Mouse (Mus musculus) hindbrain, embryonic 15.5 days (tissue): ENCODE measurements around the gene Scp2. TPM values are rescaled to one million over a fixed set of nuclear protein-coding genes. Genes with fewer than 3 reads are reported as not detected.
"Not testable (repeated sequence)": the region's sequence is repeated elsewhere in the genome, so short reads cannot be mapped to it uniquely, and the experiment has no call there.

Experiments used
- ATAC-seq: fragments of 200-750 bp; cut with Nextera tagmentation; 2 replicates; pipeline ENCODE4 v1.8.0; 2017; ENCODE audit warnings: low read depth, moderate number of reproducible peaks, moderate TSS enrichment; ENCODE audit not compliant: low FRiP score
- H3K27ac ChIP-seq: fragments of 300-500 bp; sonication (generic); replicated peaks from 2 replicates; pipeline ENCODE4 v1.5.1; 2015; ENCODE audit warnings: mild to moderate bottlenecking, inconsistent platforms
- H3K27me3 ChIP-seq: fragments of 300-500 bp; sonication (generic); 2 replicates; pipeline ENCODE4 v1.6.1; 2015; ENCODE audit warnings: control low read depth, inconsistent platforms
- H3K36me3 ChIP-seq: fragments of 300-500 bp; sonication (generic); 2 replicates; pipeline ENCODE4 v1.6.1; 2015; ENCODE audit warnings: control low read depth, inconsistent platforms
- H3K4me1 ChIP-seq: fragments of 300-500 bp; sonication (generic); replicated peaks from 2 replicates; pipeline ENCODE4 v1.6.1; 2015; ENCODE audit warnings: control low read depth, inconsistent platforms
- H3K4me2 ChIP-seq: fragments of 300-500 bp; sonication (generic); 2 replicates; pipeline ENCODE4 v1.6.1; 2015; ENCODE audit warnings: moderate library complexity, mild to moderate bottlenecking, inconsistent platforms
- H3K4me3 ChIP-seq: fragments of 300-500 bp; sonication (generic); 2 replicates; pipeline ENCODE4 v1.5.1; 2015; ENCODE audit warnings: mild to moderate bottlenecking, inconsistent platforms
- H3K9ac ChIP-seq: fragments of 300-500 bp; sonication (generic); 2 replicates; pipeline ENCODE4 v1.6.1; 2015; ENCODE audit warnings: inconsistent platforms
- H3K9me3 ChIP-seq: fragments of 300-500 bp; sonication (generic); 2 replicates; pipeline ENCODE4 v1.6.1; 2016; ENCODE audit warnings: control low read depth, inconsistent platforms
- WGBS: fragments of 180-500 bp; shearing (Covaris S2); methylation state at CpG from one replicate; pipeline ENCODE4 v1.1.7; 2015; 5-methylcytosine and 5-hydroxymethylcytosine counted together
- polyA plus RNA-seq: library from polyadenylated mRNA; unstranded; fragments of >200 nt; fragmentation: Nextera tagmentation; extraction: Ambion mirVana; gene quantifications from 2 replicates; pipeline ENCODE4 v1.2.1, GENCODE M21; 2015

Gene Scp2
- polyA plus RNA-seq, 1 experiment from 2014 or later, result 218 TPM

DNA sequence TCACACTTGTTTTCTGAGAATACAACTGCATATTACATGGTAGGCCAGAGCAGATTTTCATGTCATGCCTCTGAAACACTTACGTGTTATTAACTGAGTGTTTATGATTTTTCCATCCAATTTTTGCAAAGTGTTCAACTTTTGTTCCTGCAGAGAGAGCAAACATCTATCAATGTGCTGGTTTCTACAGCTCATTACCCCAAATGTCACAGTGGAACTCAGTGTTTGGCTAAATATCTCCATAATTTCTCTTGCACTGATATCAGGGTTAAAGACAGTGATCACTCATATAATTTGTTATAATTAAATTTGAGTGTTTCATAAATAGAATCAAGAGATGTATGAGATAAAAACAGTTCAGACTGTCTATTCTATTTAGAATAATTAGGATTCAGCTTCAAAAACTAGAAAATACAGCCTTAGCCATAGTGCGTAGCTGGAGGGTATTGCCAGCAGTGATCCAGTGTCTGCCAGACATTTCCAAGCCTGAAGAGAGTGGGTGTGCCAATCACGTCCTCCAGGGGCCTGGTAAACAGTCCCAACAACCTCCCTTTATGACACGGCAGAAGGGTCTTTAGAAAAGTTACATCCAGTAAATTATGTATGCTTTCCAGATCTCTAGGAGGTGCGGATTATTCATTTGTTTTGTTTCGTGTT lies 51.9 kb downstream of the Scp2 start:
- WGBS, result 79% methylated on average over 6 of the region's 6 CpGs

DNA sequence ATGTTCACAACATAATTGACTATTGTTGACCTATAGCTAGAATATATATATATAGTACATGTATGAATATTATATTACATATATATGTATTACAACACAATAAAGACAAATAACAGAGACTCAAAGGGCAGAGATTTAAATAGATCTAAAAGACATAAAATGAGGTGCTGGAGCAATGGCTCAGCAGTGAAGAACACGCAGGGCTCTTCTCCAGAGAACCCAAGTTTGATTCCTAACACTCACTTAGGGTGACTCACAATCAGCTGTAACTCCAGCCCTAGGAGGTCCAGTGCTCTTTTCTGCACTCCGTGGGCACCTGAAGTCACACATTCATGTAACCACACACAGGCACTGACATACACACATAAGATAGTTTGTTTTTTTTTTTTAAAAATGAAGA lies 60.8 kb downstream of the Scp2 start:
- H3K9ac ChIP-seq, result no peak overlapping the region
- 98% methylated on average over 2 of the region's 2 CpGs for WGBS
- no peaks in the 10 kb centered on the region for H3K36me3 ChIP-seq
- H3K27me3 ChIP-seq, result no peaks in the 10 kb centered on the region
- no peak for ATAC-seq
- no peak overlapping the region for H3K4me3 ChIP-seq
- H3K4me1 ChIP-seq, result no peaks in the 10 kb centered on the region
- H3K4me2 ChIP-seq, result no peak overlapping the region
- no peaks in the 10 kb centered on the region for H3K9me3 ChIP-seq
- no peak overlapping the region for H3K27ac ChIP-seq

More for the DNA sequence above, 51.9 kb downstream of the Scp2 start:
- Histone ChIP-seq H3K9me3 (no peaks in the 10 kb centered on the region), H3K4me1 (no peaks in the 10 kb centered on the region), H3K4me3 (no peak overlapping the region), H3K4me2 (no peak overlapping the region), H3K9ac (no peak overlapping the region), H3K27me3 (no peaks in the 10 kb centered on the region), H3K36me3 (0 out of 2 replicates have a peak, but pooled peaks cover 21% of the 10 kb centered on the region), H3K27ac (no peak overlapping the region)
- no peak for ATAC-seq

DNA sequence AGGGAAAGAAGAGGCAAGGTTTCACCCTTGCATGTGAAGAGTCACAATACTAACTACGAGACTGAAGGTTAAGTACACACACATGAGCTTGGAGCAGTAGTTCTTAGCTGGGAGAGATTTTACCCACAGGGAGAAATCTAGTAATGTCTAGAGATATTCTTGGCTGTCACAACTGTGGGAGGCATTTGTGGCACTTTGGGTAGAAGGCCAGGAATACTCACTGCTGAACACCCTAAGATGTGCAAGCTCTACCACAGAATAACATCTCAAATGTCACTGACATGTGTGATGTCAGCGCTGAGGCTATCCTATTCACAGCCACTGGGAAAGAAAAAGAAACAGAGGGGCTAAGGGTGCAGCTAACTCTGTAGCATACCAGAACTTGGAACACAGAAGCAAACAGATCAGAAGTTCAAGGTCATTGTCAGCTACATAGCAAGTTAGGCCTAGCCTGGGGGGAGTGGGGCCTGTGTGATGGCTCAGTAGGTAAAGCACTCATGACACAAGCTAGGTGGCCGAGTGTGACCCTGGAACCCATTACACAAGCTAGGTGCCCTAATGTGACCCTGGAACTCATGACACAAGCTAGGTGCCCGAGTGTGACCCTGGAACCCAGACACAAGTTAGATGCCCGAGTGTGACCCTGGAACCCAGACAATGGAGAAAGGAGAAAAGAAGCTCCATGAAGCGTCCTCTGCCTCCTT lies 61.6 kb downstream of the Scp2 start:
- H3K27ac ChIP-seq, result no peak overlapping the region
- ATAC-seq, result no peak
- no peaks in the 10 kb centered on the region for H3K27me3 ChIP-seq
- no peak overlapping the region for H3K4me2 ChIP-seq
- no peaks in the 10 kb centered on the region for H3K36me3 ChIP-seq
- no peaks in the 10 kb centered on the region for H3K9me3 ChIP-seq
- 82% methylated on average over 6 of the region's 6 CpGs for WGBS
- no peaks in the 10 kb centered on the region for H3K4me1 ChIP-seq
- no peak overlapping the region for H3K9ac ChIP-seq
- no peak overlapping the region for H3K4me3 ChIP-seq

DNA sequence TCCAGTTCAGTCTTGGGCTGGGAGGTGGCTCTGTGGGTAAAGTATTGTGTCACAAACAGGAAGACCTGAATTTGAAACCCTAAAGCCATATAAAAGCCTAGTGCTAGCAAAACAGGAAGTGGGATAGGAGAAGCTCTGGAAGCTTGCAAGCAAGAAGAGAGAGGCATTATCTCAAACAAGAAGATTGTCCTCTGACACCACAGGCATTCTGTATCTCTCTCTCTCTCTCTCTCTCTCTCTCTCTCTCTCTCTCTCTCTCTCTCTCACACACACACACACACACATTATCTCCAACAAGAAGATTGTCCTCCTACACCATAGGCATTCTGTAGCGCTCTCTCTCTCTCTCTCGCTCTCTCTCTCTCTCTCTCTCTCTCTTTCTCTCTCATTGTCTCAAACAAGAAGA lies 62.4 kb downstream of the Scp2 start:
- H3K4me3 ChIP-seq, result no peak overlapping the region
- no peaks in the 10 kb centered on the region for H3K4me1 ChIP-seq

DNA sequence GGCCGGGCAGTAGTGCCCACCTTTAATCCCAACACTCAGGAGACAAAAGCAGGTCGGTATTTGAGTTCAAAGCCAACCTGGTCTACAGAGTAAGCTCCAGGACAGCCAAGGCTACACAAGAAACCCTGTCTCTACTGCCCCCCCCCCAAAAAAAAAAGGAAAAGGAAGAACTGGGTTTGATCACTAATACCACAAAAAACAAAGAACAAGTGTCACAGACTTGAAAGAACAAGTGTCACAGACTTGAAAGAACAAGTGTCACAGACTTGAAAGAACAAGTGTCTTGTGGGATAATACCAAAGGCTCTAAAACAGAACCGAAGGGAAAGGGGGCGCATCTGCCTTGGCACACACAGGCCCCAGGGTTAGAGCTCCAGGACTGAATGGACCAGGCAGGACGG lies 63.9 kb downstream of the Scp2 start:
- 71% methylated on average over 5 of the region's 5 CpGs for WGBS
- Histone ChIP-seq H3K27ac (no peak overlapping the region), H3K4me2 (no peak overlapping the region), H3K4me1 (no peaks in the 10 kb centered on the region), H3K4me3 (no peak overlapping the region), H3K9me3 (no peaks in the 10 kb centered on the region), H3K27me3 (no peaks in the 10 kb centered on the region), H3K9ac (no peak overlapping the region), H3K36me3 (no peaks in the 10 kb centered on the region)
- ATAC-seq, result no peak

More for the DNA sequence above, 62.4 kb downstream of the Scp2 start:
- H3K4me2 ChIP-seq, result no peak overlapping the region
- no peak overlapping the region for H3K27ac ChIP-seq
- H3K9me3 ChIP-seq, result no peaks in the 10 kb centered on the region
- no peaks in the 10 kb centered on the region for H3K36me3 ChIP-seq
- H3K9ac ChIP-seq, result no peak overlapping the region
- ATAC-seq, result no peak
- WGBS, result 95% methylated on average over 2 of the region's 2 CpGs
- H3K27me3 ChIP-seq, result no peaks in the 10 kb centered on the region

DNA sequence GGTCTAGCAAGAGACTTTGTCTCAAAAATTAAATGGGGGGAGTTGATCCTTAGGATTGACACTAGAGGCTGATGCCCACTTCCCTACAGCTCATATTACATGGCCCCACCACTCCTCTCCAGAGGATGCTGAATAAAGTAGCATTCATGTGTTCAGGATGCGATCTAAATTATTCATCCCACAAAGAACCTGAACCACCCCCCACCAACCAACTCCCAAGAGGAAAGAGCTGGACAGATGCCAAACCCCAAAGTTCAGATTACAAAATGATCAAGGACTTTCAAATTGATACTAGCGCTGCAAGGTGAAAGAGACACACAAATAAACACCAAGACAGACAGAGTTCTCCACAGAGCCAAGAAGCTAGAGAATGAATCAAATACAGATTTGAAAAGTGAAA lies 65.0 kb downstream of the Scp2 start:
- H3K9me3 ChIP-seq, result no peaks in the 10 kb centered on the region
- no peak overlapping the region for H3K4me3 ChIP-seq
- WGBS, result 24% methylated on average over 2 of the region's 2 CpGs
- no peaks in the 10 kb centered on the region for H3K27me3 ChIP-seq
- no peaks in the 10 kb centered on the region for H3K4me1 ChIP-seq
- no peak overlapping the region for H3K4me2 ChIP-seq
- H3K9ac ChIP-seq, result no peak overlapping the region
- ATAC-seq, result no peak
- no peaks in the 10 kb centered on the region for H3K36me3 ChIP-seq
- no peak overlapping the region for H3K27ac ChIP-seq

DNA sequence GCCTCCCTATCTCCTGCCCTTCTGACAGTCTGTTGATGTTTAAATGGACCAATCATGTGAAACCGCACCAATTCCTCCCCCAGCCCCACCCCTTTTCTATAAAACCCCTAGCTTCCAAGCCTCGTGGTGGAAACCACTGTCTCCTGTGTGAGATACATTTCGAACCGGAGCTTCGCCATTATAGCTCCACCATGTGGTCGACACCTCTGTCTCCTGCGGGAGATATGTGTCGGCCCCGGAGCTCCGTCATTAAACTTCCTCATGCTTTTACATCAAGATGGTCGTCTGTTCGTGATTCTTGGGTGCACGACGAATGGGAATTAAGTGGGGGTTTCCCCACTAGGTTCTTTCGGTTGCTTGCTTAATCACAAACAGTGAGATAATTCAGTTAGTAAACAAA lies 65.6 kb downstream of the Scp2 start:
- WGBS, result 78% methylated on average over 15 of the region's 15 CpGs
- not testable (repeated sequence) for ATAC-seq

DNA sequence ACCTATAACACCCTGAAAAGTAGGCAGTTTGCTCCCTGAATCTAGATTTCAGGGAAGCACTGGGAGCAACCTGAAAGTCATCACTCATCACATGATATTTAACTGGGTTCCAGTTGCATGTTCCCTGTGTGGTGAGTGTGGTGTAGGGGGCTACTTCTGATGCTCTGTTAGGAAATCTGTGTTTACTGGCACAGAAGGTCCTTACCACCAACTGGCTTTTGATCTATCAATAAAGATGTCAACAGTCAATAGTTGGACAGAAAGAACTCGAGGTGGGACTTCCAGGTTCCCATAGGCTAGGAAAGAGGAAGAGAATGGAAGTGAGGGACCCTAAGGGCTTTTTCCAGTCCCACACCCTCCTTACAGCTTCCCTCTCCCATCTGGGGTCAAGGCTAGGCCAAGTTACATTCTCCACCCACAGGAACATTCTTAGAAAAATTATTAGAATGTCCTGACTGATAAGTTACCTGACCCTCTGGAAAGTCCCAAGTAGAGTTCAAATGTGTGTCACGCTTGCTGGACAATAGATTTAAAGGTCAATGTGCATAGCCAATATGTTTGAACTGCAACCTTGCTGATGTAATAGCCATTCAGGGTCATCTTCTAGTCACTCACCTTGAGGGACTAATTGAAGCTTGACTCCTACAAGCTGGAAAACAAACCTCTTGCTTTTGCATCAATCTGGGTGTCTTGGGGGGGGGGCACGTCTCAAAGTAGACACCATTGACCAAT lies 67.4 kb downstream of the Scp2 start:
- no peak overlapping the region for H3K4me2 ChIP-seq
- ATAC-seq, result no peak
- H3K9ac ChIP-seq, result no peak overlapping the region
- no peaks in the 10 kb centered on the region for H3K9me3 ChIP-seq
- no peaks in the 10 kb centered on the region for H3K36me3 ChIP-seq
- H3K4me1 ChIP-seq, result no peaks in the 10 kb centered on the region
- H3K4me3 ChIP-seq, result no peak overlapping the region
- no peaks in the 10 kb centered on the region for H3K27me3 ChIP-seq
- 82% methylated on average over 3 of the region's 3 CpGs for WGBS
- no peak overlapping the region for H3K27ac ChIP-seq

More for the DNA sequence above, 65.6 kb downstream of the Scp2 start:
- H3K27ac ChIP-seq, H3K4me2 ChIP-seq, H3K9me3 ChIP-seq, H3K27me3 ChIP-seq, H3K4me1 ChIP-seq, H3K9ac ChIP-seq, H3K36me3 ChIP-seq, H3K4me3 ChIP-seq: not testable (repeated sequence)

DNA sequence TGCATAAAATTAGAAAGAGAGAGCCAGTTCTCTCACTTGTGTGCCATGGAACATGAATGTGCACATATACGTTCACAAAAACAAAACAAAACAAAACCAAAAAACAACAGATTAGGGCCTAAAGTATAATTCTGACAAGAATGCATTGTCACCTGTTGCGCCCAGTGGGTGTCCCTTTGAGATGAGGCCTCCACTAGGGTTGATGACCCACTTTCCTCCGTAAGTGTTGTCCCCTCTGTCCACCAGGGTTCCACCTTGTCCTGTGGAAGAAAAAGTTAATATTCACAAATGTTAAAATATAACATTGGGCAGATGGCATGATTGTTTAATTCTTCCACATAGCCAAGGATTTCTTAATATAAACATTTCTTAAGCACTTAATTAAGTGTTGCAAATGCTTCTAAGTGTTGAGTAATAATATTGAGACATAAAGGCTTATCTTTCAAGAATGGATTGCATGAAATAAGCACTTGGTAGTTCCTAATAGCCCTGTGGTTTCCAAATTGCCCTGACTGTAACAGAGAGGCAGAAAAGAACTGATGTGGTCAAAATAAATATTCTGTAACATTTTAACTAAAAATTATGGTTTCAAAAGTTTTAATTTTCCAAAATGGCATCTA lies 70.5 kb downstream of the Scp2 start:
- Histone ChIP-seq H3K4me2 (no peak overlapping the region), H3K9ac (no peak overlapping the region), H3K27me3 (no peaks in the 10 kb centered on the region), H3K4me3 (no peak overlapping the region), H3K27ac (no peak overlapping the region), H3K36me3 (no peaks in the 10 kb centered on the region), H3K9me3 (no peaks in the 10 kb centered on the region), H3K4me1 (peaks cover 15% of the 10 kb centered on the region)
- no peak for ATAC-seq
- WGBS, result 85% methylated on average over 3 of the region's 3 CpGs

DNA sequence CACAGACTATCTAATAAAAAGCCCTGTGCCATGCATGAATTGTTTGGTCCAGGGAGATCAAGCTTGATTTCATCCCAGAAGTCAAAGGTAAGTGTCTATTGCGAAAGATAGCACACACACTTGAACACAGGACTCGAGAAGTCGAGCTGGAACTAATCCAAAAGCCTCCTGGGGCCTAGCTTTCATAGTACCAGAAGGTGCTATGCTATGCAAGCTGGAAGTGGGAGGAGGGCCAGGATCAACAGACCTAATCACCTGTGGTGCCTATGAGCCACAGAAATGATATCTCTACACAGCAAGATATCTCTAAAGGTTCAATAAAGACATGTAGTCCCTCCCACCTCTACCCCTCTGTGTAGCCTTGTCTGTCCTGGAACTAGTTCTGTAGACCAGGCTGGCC lies 72.7 kb downstream of the Scp2 start:
- no peak overlapping the region for H3K9ac ChIP-seq
- ATAC-seq, result no peak

DNA sequence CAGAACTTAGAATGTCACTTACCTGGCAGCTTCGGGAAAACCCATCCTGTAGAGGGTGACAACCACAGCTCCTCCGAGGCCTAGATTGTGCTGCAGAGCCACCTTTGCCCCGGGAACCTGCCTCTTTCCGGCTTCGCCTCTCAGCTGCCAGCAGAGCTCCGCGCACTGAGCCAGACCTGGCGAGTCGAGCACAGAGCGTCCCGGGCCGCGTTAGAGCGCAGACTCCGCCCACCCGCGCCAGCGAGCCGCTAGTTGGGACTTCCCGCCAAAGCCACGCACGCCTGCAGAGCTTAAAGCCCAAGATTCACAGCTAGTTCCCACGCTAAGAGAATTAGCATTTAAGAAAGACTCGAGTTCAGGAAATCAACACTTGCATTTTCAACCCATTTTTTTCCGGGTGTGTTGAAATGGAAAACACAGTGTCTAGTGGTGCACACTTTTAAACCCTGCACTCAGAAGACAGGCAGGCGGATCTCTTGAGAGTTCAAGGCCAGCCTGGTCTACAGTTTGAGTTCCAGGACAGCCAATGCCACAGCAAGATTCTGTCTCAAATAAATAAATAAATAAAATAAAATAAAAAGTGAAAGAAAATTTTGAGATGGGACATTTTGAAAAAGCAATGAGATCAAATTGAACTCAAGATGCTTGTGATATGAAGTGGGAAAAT lies 73.4 kb downstream of the Scp2 start:
- Histone ChIP-seq H3K27ac (0 out of 2 replicates have a peak overlapping the region, but pooled peaks have one; percentile 22), H3K36me3 (no peaks in the 10 kb centered on the region), H3K4me2 (peak overlapping the region; percentile 67), H3K9me3 (no peaks in the 10 kb centered on the region), H3K4me3 (peak overlapping the region; percentile 56), H3K4me1 (peaks cover 17% of the 10 kb centered on the region), H3K27me3 (no peaks in the 10 kb centered on the region), H3K9ac (peak overlapping the region; percentile 40)
- WGBS, result 2% methylated on average over 26 of the region's 26 CpGs
- ATAC-seq, result peak; percentile 97

More for the DNA sequence above, 72.7 kb downstream of the Scp2 start:
- no peak overlapping the region for H3K27ac ChIP-seq
- no peaks in the 10 kb centered on the region for H3K36me3 ChIP-seq
- 97% methylated on average over 3 of the region's 3 CpGs for WGBS
- H3K4me1 ChIP-seq, result peaks cover 17% of the 10 kb centered on the region
- H3K27me3 ChIP-seq, result no peaks in the 10 kb centered on the region
- H3K9me3 ChIP-seq, result no peaks in the 10 kb centered on the region
- no peak overlapping the region for H3K4me2 ChIP-seq
- no peak overlapping the region for H3K4me3 ChIP-seq
